Mouse (Mus musculus): Measurements from ENCODE around the gene Kif14. TPM values are rescaled to one million over a fixed set of nuclear protein-coding genes. Genes with fewer than 3 reads are reported as not detected.

The Kif14 gene
- 0.25 and 0.30 TPM in 2 replicates for polyA plus RNA-seq (2012; rRNA removed)

GRCm38 (mm10) chr1:136466143-136466811 lies at the start of gene Kif14:
Kif14 (plus strand) TSS chr1:136466343.
- DNase-seq (ENCODE audit: extremely low spot score in 1 of 2, low spot score in 1 of 2), result peak; percentile 86 to 94

- DNase-seq (ENCODE audit: extremely low spot score in 1 of 2, low spot score in 1 of 2), result peak; percentile 57 to 71
These were observed 47.8 kb upstream of the Kif14 start for GRCm38 (mm10) chr1:136418393-136418792.

- no peak for DNase-seq (ENCODE audit: extremely low spot score in 1 of 2, low spot score in 1 of 2)
These were observed 38.8 kb upstream of the Kif14 start for GRCm38 (mm10) chr1:136427166-136427969.

GRCm38 (mm10) chr1:136428981-136429380 lies 37.2 kb upstream of the Kif14 start:
- no peak for DNase-seq (ENCODE audit: extremely low spot score in 1 of 2, low spot score in 1 of 2)

- peak in 1 of 2 experiments; percentile 10 for DNase-seq (ENCODE audit: extremely low spot score in 1 of 2, low spot score in 1 of 2)
These were observed 35.9 kb upstream of the Kif14 start for GRCm38 (mm10) chr1:136430126-136430818.

GRCm38 (mm10) chr1:136440741-136441140 lies 25.4 kb upstream of the Kif14 start:
- no peak for DNase-seq (ENCODE audit: extremely low spot score in 1 of 2, low spot score in 1 of 2)

GRCm38 (mm10) chr1:136442809-136443208 lies 23.3 kb upstream of the Kif14 start:
- no peak for DNase-seq (ENCODE audit: extremely low spot score in 1 of 2, low spot score in 1 of 2)

- DNase-seq (ENCODE audit: extremely low spot score in 1 of 2, low spot score in 1 of 2), result no peak
These were observed 21.4 kb upstream of the Kif14 start for GRCm38 (mm10) chr1:136444555-136445255.

- no peak for DNase-seq (ENCODE audit: extremely low spot score in 1 of 2, low spot score in 1 of 2)
These were observed 19.2 kb upstream of the Kif14 start for GRCm38 (mm10) chr1:136446933-136447332.

GRCm38 (mm10) chr1:136447338-136447737 lies 18.8 kb upstream of the Kif14 start:
- no peak for DNase-seq (ENCODE audit: extremely low spot score in 1 of 2, low spot score in 1 of 2)

GRCm38 (mm10) chr1:136449541-136449940 lies 16.6 kb upstream of the Kif14 start:
- no peak for DNase-seq (ENCODE audit: extremely low spot score in 1 of 2, low spot score in 1 of 2)

GRCm38 (mm10) chr1:136450206-136450605 lies 15.9 kb upstream of the Kif14 start:
- DNase-seq (ENCODE audit: extremely low spot score in 1 of 2, low spot score in 1 of 2), result no peak

- DNase-seq (ENCODE audit: extremely low spot score in 1 of 2, low spot score in 1 of 2), result no peak
These were observed 13.7 kb upstream of the Kif14 start for GRCm38 (mm10) chr1:136452421-136452820.

- DNase-seq (ENCODE audit: extremely low spot score in 1 of 2, low spot score in 1 of 2), result no peak
These were observed 10.2 kb upstream of the Kif14 start for GRCm38 (mm10) chr1:136455756-136456585.

- no peak for DNase-seq (ENCODE audit: extremely low spot score in 1 of 2, low spot score in 1 of 2)
These were observed 9.4 kb upstream of the Kif14 start for GRCm38 (mm10) chr1:136456741-136457140.

- no peak for DNase-seq (ENCODE audit: extremely low spot score in 1 of 2, low spot score in 1 of 2)
These were observed 8.7 kb upstream of the Kif14 start for GRCm38 (mm10) chr1:136457403-136457802.

- DNase-seq (ENCODE audit: extremely low spot score in 1 of 2, low spot score in 1 of 2), result peak in 1 of 2 experiments; percentile 67
These were observed 7.4 kb upstream of the Kif14 start for GRCm38 (mm10) chr1:136458691-136459245.

GRCm38 (mm10) chr1:136462443-136462842 lies 3.7 kb upstream of the Kif14 start:
- DNase-seq (ENCODE audit: extremely low spot score in 1 of 2, low spot score in 1 of 2), result peak; percentile 17 to 45

- no peak for DNase-seq (ENCODE audit: extremely low spot score in 1 of 2, low spot score in 1 of 2)
These were observed 975 bp upstream of the Kif14 start for GRCm38 (mm10) chr1:136465168-136465567.
